Mouse (Mus musculus) right cerebral cortex, postnatal 14 days (tissue): ENCODE measurements around the gene Tmem79.
A peak's percentile ranks its signal among the peaks of the same experiment; 100 is the strongest.
"Not testable (repeated sequence)": the region's sequence is repeated elsewhere in the genome, so short reads cannot be mapped to it uniquely, and the experiment has no call there.

ENCODE experiments used
- DNase-seq: peaks from one replicate; pipeline ENCODE4 v3.0.0; 2022

Gene Tmem79

GRCm38 (mm10) chr3:88352907-88353306 is 17.0 kb upstream of the Tmem79 start:
- no peak for DNase-seq

- no peak for DNase-seq
These were observed 14.8 kb upstream of the Tmem79 start for GRCm38 (mm10) chr3:88350732-88351131.

- no peak for DNase-seq
These were observed 3.1 kb upstream of the Tmem79 start for GRCm38 (mm10) chr3:88339006-88339405.

GRCm38 (mm10) chr3:88338316-88338715 is 2.4 kb upstream of the Tmem79 start:
- DNase-seq = no peak

GRCm38 (mm10) chr3:88337367-88338020 is 1.5 kb upstream of the Tmem79 start:
- DNase-seq = no peak

- no peak for DNase-seq
These were observed 403 bp downstream of the Tmem79 start for GRCm38 (mm10) chr3:88335436-88336053.

GRCm38 (mm10) chr3:88334902-88335435 is 979 bp downstream of the Tmem79 start:
- DNase-seq = no peak

GRCm38 (mm10) chr3:88334029-88334658 is 1.8 kb downstream of the Tmem79 start:
- DNase-seq = no peak

- no peak for DNase-seq
These were observed 4.7 kb downstream of the Tmem79 start for GRCm38 (mm10) chr3:88331282-88331681.

GRCm38 (mm10) chr3:88328956-88329355 is 7.0 kb downstream of the Tmem79 start:
- DNase-seq = no peak

- peak; percentile 44 for DNase-seq
These were observed 11.0 kb downstream of the Tmem79 start, which contains the start of gene Glmp for GRCm38 (mm10) chr3:88324951-88325405. TSS of gene Glmp (plus strand) at chr3:88325023.

GRCm38 (mm10) chr3:88299172-88299571 is 36.8 kb downstream of the Tmem79 start:
- DNase-seq = no peak

- DNase-seq = peak; percentile 57
These were observed 38.6 kb downstream of the Tmem79 start for GRCm38 (mm10) chr3:88297321-88297851.

GRCm38 (mm10) chr3:88296561-88297318 is 39.2 kb downstream of the Tmem79 start, which contains the start of the genes Tsacc and Cct3:
TSS of gene Tsacc (minus strand) at chr3:88296999.
TSS of gene Cct3 (plus strand) at chr3:88297116.
- peak; percentile 90 for DNase-seq

GRCm38 (mm10) chr3:88296110-88296560 is 39.8 kb downstream of the Tmem79 start:
- DNase-seq = peak; percentile 11

GRCm38 (mm10) chr3:88295272-88295671 is 40.7 kb downstream of the Tmem79 start:
- not testable (repeated sequence) for DNase-seq

GRCm38 (mm10) chr3:88291970-88292369 is 44.0 kb downstream of the Tmem79 start:
- peak; percentile 20 for DNase-seq

GRCm38 (mm10) chr3:88288133-88288713 is 47.7 kb downstream of the Tmem79 start:
- not testable (repeated sequence) for DNase-seq

GRCm38 (mm10) chr3:88287110-88287509 is 48.8 kb downstream of the Tmem79 start, which contains the start of gene Gm38392:
TSS of gene Gm38392 (minus strand) at chr3:88287210.
- DNase-seq = no peak

GRCm38 (mm10) chr3:88285565-88285895 is 50.4 kb downstream of the Tmem79 start:
- DNase-seq = not testable (repeated sequence)

GRCm38 (mm10) chr3:88284815-88285564 is 51.0 kb downstream of the Tmem79 start:
- not testable (repeated sequence) for DNase-seq
